In genomic region chr1:52498786-52499450, GRCm38 (mm10) we compare ENCODE assay signal across 8 mouse cellular contexts. TPM values are rescaled to one million over a fixed set of nuclear protein-coding genes. Genes with fewer than 3 reads are reported as not detected.
DNase-seq lines count a peak whose midpoint lies in the region; ATAC-seq lines count a peak whose summit lies in the region.

No protein-coding gene starts in this region.

- H3K36me3 ChIP-seq in heart, embryonic 15.5 days, result no peaks in the 10 kb centered on the region
- H3K36me3 ChIP-seq in hindbrain, embryonic 12.5 days, result no peaks in the 10 kb centered on the region
- H3K36me3 ChIP-seq in midbrain, embryonic 12.5 days, result no peaks in the 10 kb centered on the region

- intact Hi-C loops in heart, postnatal 36 days (cut with DNase I), result loop anchor here (5.0 to 10.0 kb wide), 4 partner anchors 267 to 384 kb away; partner anchors contain the start of genes Gls, Hibch and Stat1

- H3K9ac ChIP-seq in heart, embryonic 15.5 days, result peak overlapping the region; percentile 86
- no peak overlapping the region for H3K9ac ChIP-seq in hindbrain, embryonic 12.5 days
- no peak overlapping the region for H3K9ac ChIP-seq in midbrain, embryonic 12.5 days (replicated peaks)

- DNase-seq in heart, postnatal 36 days, result no peak
- peak; percentile 18 for DNase-seq in adipocyte (ENCODE audit: low spot score)
- DNase-seq in layer of hippocampus, postnatal 36 days, result no peak

- peak overlapping the region; percentile 94; the same call in 1 of the 2 replicates for H3K27ac ChIP-seq in heart, embryonic 15.5 days
- H3K27ac ChIP-seq in hindbrain, embryonic 12.5 days, result no peak overlapping the region
- no peak overlapping the region for H3K27ac ChIP-seq in midbrain, embryonic 12.5 days (replicated peaks)

- 11% methylated on average over 6 of the region's 6 CpGs for WGBS in heart, embryonic 15.5 days
- 15% methylated on average over 6 of the region's 6 CpGs for WGBS in hindbrain, embryonic 12.5 days
- WGBS in midbrain, embryonic 12.5 days, result 17% methylated on average over 6 of the region's 6 CpGs

- peak overlapping the region; percentile 77 for H3K4me2 ChIP-seq in heart, embryonic 15.5 days
- peak overlapping the region; percentile 82 for H3K4me2 ChIP-seq in hindbrain, embryonic 12.5 days (replicated peaks)
- H3K4me2 ChIP-seq in midbrain, embryonic 12.5 days (replicated peaks), result peak overlapping the region; percentile 81

- no peaks in the 10 kb centered on the region for H3K9me3 ChIP-seq in heart, embryonic 15.5 days (replicated peaks)
- H3K9me3 ChIP-seq in hindbrain, embryonic 12.5 days (replicated peaks), result no peaks in the 10 kb centered on the region
- H3K9me3 ChIP-seq in midbrain, embryonic 12.5 days, result no peaks in the 10 kb centered on the region

- peaks cover 26% of the 10 kb centered on the region for H3K4me1 ChIP-seq in heart, embryonic 15.5 days (replicated peaks)
- H3K4me1 ChIP-seq in hindbrain, embryonic 12.5 days, result peaks cover 3% of the 10 kb centered on the region; the same call in 1 of the 2 replicates
- 0 out of 2 replicates have a peak, but pooled peaks cover 5% of the 10 kb centered on the region for H3K4me1 ChIP-seq in midbrain, embryonic 12.5 days

- no peaks in the 10 kb centered on the region for H3K27me3 ChIP-seq in heart, embryonic 15.5 days
- H3K27me3 ChIP-seq in hindbrain, embryonic 12.5 days, result no peaks in the 10 kb centered on the region
- H3K27me3 ChIP-seq in midbrain, embryonic 12.5 days, result peaks cover 11% of the 10 kb centered on the region

- ATAC-seq in heart, embryonic 15.5 days (replicated peaks; ENCODE audit: insufficient number of reproducible peaks, insufficient read depth, low FRiP score, low read depth), result no peak
- ATAC-seq in hindbrain, embryonic 12.5 days (ENCODE audit: low FRiP score), result no peak
- no peak for ATAC-seq in midbrain, embryonic 12.5 days (ENCODE audit: low FRiP score, low read depth)
- no peak for ATAC-seq in megakaryocyte-erythroid progenitor cell, adult 5-6 weeks (replicated peaks; ENCODE audit: low FRiP score, low TSS enrichment, poor library complexity, severe bottlenecking)
- no peak for ATAC-seq in erythroid progenitor cell, adult 5-6 weeks (replicated peaks; ENCODE audit: low FRiP score, poor library complexity, severe bottlenecking)

- H3K4me3 ChIP-seq in heart, embryonic 15.5 days, result peak overlapping the region; percentile 76
- H3K4me3 ChIP-seq in hindbrain, embryonic 12.5 days, result peak overlapping the region; percentile 88; the same call in 1 of the 2 replicates
- peak overlapping the region; percentile 86; the same call in 1 of the 2 replicates for H3K4me3 ChIP-seq in midbrain, embryonic 12.5 days

RNA-seq across cellular contexts. Expression of gene Nab1, which starts 1.6 kb away (rescaled TPM):
- 23.6 and 25.1 TPM in 2 replicates for polyA plus RNA-seq in heart, embryonic 15.5 days (2015; fragmentation: Nextera tagmentation; extraction: Ambion mirVana)
- 10 to 100 TPM; 20.2 to 27.4 TPM for total RNA-seq in heart, postnatal 36 days (2021)
- 12.2 and 12.5 TPM in 2 replicates for polyA plus RNA-seq in hindbrain, embryonic 12.5 days (2016; fragmentation: Nextera tagmentation; extraction: Ambion mirVana)
- 6.7 and 6.9 TPM in 2 replicates for polyA plus RNA-seq in midbrain, embryonic 12.5 days (2016; fragmentation: Nextera tagmentation; extraction: Ambion mirVana)
- total RNA-seq in megakaryocyte-erythroid progenitor cell, adult 5-6 weeks (2014; fragmentation: Nextera tagmentation), result 11.5 and 12.1 TPM in 2 replicates
- 22.5 and 29.8 TPM in 2 replicates for total RNA-seq in megakaryocyte-erythroid progenitor cell, adult 5-6 weeks (2017)
- total RNA-seq in erythroid progenitor cell, adult 5-6 weeks (2015; ENCODE audit: low replicate concordance), result 9.6 and 14.8 TPM in 2 replicates
- 7.2 and 10.4 TPM in 2 replicates for total RNA-seq in erythroid progenitor cell, adult 5-6 weeks (2017; ENCODE audit: low replicate concordance)
- total RNA-seq in layer of hippocampus, postnatal 36 days (2021), result 10 to 100 TPM; 27.1 to 29.1 TPM
